Comparison of ENCODE assay signal across 8 mouse cellular contexts in the genomic region with DNA sequence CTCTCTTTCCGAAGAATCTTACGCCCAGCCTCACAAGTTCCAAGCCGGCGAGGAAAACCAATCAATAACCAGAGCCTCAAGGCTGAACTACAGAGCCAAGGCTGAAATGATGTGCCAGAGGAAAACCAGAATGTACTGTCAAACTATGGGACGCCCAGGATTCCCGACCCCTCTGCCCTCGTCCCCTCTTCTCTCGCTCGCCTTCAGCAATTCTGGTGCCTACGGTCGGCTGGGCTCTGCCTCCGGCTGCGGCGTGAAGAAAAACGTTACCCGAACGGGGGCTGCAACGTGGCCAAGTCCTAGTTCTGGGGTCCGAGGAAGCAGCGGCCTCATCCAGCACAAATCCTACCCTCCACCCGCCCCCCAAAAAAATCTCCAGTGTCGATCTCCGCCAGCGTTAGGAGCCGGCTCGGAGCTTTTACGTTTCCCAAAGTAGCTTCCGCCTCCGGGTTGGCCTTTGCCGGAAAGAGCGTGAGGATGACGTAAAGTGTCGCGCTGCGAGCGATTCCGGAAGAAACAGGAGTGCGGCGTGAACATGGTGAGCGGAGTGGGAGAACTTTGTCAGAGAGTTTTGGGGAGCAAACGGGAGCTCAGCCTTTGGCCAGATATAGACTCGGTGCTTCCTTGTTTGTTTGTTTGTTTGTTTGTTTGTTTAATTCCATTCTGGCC. TPM values are rescaled to one million over a fixed set of nuclear protein-coding genes. Genes with fewer than 3 reads are reported as not detected.
DNase-seq lines count a peak whose midpoint lies in the region; ATAC-seq lines count a peak whose summit lies in the region.

Gene Fcf1, plus strand, starts transcription at position 470 of the 669 bp plus-strand sequence.
Gene Arel1, minus strand, starts transcription at position 473 of the 669 bp plus-strand sequence.

- peak; percentile 95 for ATAC-seq in common myeloid progenitor, adult 5-6 weeks (replicated peaks; ENCODE audit: low read depth, poor library complexity, severe bottlenecking)

- peak; percentile 95 for DNase-seq in ZHBTc4 (ENCODE audit: low read depth, low spot score)
- DNase-seq in gastrocnemius, adult 8-10 months (ENCODE audit: low spot score in 2 of 2), result peak; percentile 74 to 78
- DNase-seq in hindlimb bud, embryonic 11.5 days (ENCODE audit: extremely low spot score, low read depth, low spot score), result peak; percentile 87
- DNase-seq in left cerebral cortex, adult 8-10 months (ENCODE audit: low spot score in 2 of 2), result peak; percentile 84 to 86
- DNase-seq in right cerebral cortex, postnatal 10 days (ENCODE audit: low spot score in 2 of 2), result peak; percentile 92 to 93
- peak; percentile 83 for DNase-seq in urinary bladder, postnatal 25 days (ENCODE audit: low spot score)

- H3K9me3 ChIP-seq in megakaryocyte, embryonic 14.5 days, result no peaks in the 10 kb centered on the region

- peaks cover 38% of the 10 kb centered on the region for H3K36me3 ChIP-seq in megakaryocyte, embryonic 14.5 days (replicated peaks; ENCODE audit: low read length)

- H3K4me3 ChIP-seq in megakaryocyte, embryonic 14.5 days (replicated peaks), result peak within 1 kb of the TSS; percentile 93

- H3K27me3 ChIP-seq in megakaryocyte, embryonic 14.5 days (replicated peaks), result no peaks in the 10 kb centered on the region

- H3K4me1 ChIP-seq in megakaryocyte, embryonic 14.5 days, result peaks cover 14% of the 10 kb centered on the region

RNA-seq across cellular contexts. Expression of gene Fcf1, which starts in this region (rescaled TPM):
- total RNA-seq in common myeloid progenitor, adult 5-6 weeks (2017), result 121 and 151 TPM in 2 replicates
- total RNA-seq in gastrocnemius, adult 8-10 months (2022), result 10 to 100 TPM; 26.7 to 29.8 (median 28.0) TPM
- 10 to 100 TPM; 29.7 to 39.9 (median 35.4) TPM for total RNA-seq in left cerebral cortex, adult 8-10 months (2022)
- polyA plus RNA-seq in megakaryocyte, embryonic 14.5 days (2012; ENCODE audit: insufficient read depth, low replicate concordance), result 24.7 TPM in 1 of 2 replicates, not detected in the other

RNA-seq across cellular contexts. Expression of gene Arel1, which starts in this region (rescaled TPM):
- 26.7 and 29.2 TPM in 2 replicates for total RNA-seq in common myeloid progenitor, adult 5-6 weeks (2017)
- total RNA-seq in gastrocnemius, adult 8-10 months (2022), result 10 to 100 TPM; 27.0 to 28.3 (median 27.9) TPM
- 100 to 1,000 TPM in 3 of 4 experiments, 10 to 100 TPM in 1; 98.1 to 130 (median 120) TPM for total RNA-seq in left cerebral cortex, adult 8-10 months (2022)
- polyA plus RNA-seq in megakaryocyte, embryonic 14.5 days (2012; ENCODE audit: insufficient read depth, low replicate concordance), result 0.71 and 1.1 TPM in 2 replicates

Comparison
In these comparisons a context has a peak if more than half of its experiments do, and no peak if none do; other contexts are left out.
1. Peak in every context shown above with its lines: DNase-seq, ATAC-seq and H3K4me3 ChIP-seq.